Comparison of ENCODE assay signal across 8 mouse cellular contexts in genomic region chr19:41803322-41803721, GRCm38 (mm10). TPM values are rescaled to one million over a fixed set of nuclear protein-coding genes. Genes with fewer than 3 reads are reported as not detected.
A peak's percentile ranks its signal among the peaks of the same experiment; 100 is the strongest.
DNase-seq lines count a peak whose midpoint lies in the region; ATAC-seq and TF ChIP-seq lines count a peak whose summit lies in the region.

No protein-coding gene starts in this region.

- intact Hi-C loops in heart, adult 2 months (cut with DNase I), result loop anchor here (2.0 to 10.0 kb wide), 2 partner anchors 25 to 711 kb away; partner anchors contain the start of genes Frat1 and R3hcc1l

- no peaks in the 10 kb centered on the region for H3K36me3 ChIP-seq in heart, adult 2 months (ENCODE audit: control insufficient read depth, insufficient read depth, low read length)

- H3K27me3 ChIP-seq in heart, adult 2 months (ENCODE audit: control insufficient read depth, insufficient read depth, low read length), result no peaks in the 10 kb centered on the region

- ATAC-seq in common myeloid progenitor, adult 5-6 weeks (replicated peaks; ENCODE audit: low read depth, poor library complexity, severe bottlenecking), result peak; percentile 69

- no peak for TF ChIP-seq POLR2A in heart, adult 2 months (IDR thresholded peaks at IDR 0.05; ENCODE audit: insufficient read depth, low read depth, low read length)
- TF ChIP-seq POLR2A in olfactory bulb, adult 2 months (IDR thresholded peaks at IDR 0.05; ENCODE audit: insufficient read depth, low read depth, low read length), result no peak

- H3K79me2 ChIP-seq in heart, adult 2 months (replicated peaks; ENCODE audit: control insufficient read depth, insufficient read depth, low read length), result no peaks in the 10 kb centered on the region

- no peak overlapping the region for H3K9ac ChIP-seq in heart, adult 2 months (ENCODE audit: low read depth, low read length)

- H3K27ac ChIP-seq in heart, adult 2 months, result no peak overlapping the region
- no peak overlapping the region for H3K27ac ChIP-seq in olfactory bulb, adult 2 months (ENCODE audit: insufficient read depth, low read depth, low read length)

- TF ChIP-seq CTCF in heart, adult 2 months (IDR thresholded peaks at IDR 0.05), result peak; percentile 48
- 0 out of 2 replicates have a peak, but pooled peaks have one; percentile 19 for TF ChIP-seq CTCF in olfactory bulb, adult 2 months (IDR thresholded peaks at IDR 0.05; ENCODE audit: insufficient read depth, low read depth, low read length)

- DNase-seq in heart, adult 2 months, result peak; percentile 11 to 26
- no peak for DNase-seq in heart, adult 8-10 months (ENCODE audit: low spot score)
- peak; percentile 80 for DNase-seq in CD4-positive, CD25-positive, alpha-beta regulatory T cell, adult 2 months (ENCODE audit: low read depth, low spot score)
- DNase-seq in ovary, adult 18-20 months (ENCODE audit: low spot score), result no peak
- DNase-seq in kidney, postnatal 36 days, result no peak
- DNase-seq in right cerebral cortex, adult 18-20 months, result no peak

- H3K4me1 ChIP-seq in heart, adult 2 months (ENCODE audit: control insufficient read depth, insufficient read depth, low read length), result no peaks in the 10 kb centered on the region
- H3K4me1 ChIP-seq in olfactory bulb, adult 2 months (ENCODE audit: control insufficient read depth, insufficient read depth, low read length), result peaks cover 3% of the 10 kb centered on the region; the same call in 1 of the 2 replicates

- WGBS in heart, adult 2 months, result 46% methylated on average over 7 of the region's 7 CpGs
- 48% methylated on average over 7 of the region's 7 CpGs for WGBS in olfactory bulb, adult 2 months

- no peak for TF ChIP-seq EP300 in heart, adult 2 months (IDR thresholded peaks at IDR 0.05; ENCODE audit: insufficient read depth, low read depth, low read length)

- no peak overlapping the region for H3K4me3 ChIP-seq in heart, adult 2 months
- no peak overlapping the region for H3K4me3 ChIP-seq in olfactory bulb, adult 2 months (ENCODE audit: insufficient read depth, low read depth, low read length)

RNA-seq across cellular contexts. Expression of gene Arhgap19, which starts 1.5 kb away (rescaled TPM):
- 1 to 10 TPM; 1.7 to 2.0 TPM for total RNA-seq in heart, adult 2 months (2021)
- polyA plus RNA-seq in heart, adult 2 months (2012; rRNA removed), result 1.4 and 2.1 TPM in 2 replicates
- total RNA-seq in heart, adult 8-10 months (2022), result 1 to 10 TPM; 1.6 to 2.6 (median 2.0) TPM
- 33.2 and 36.2 TPM in 2 replicates for total RNA-seq in common myeloid progenitor, adult 5-6 weeks (2017)
- polyA plus RNA-seq in olfactory bulb, adult 2 months (2012; ENCODE audit: insufficient read depth, insufficient read length, low replicate concordance, missing spikeins), result not detected in 2 replicates

RNA-seq across cellular contexts. Expression of gene Frat1, which starts 26.4 kb away (rescaled TPM):
- total RNA-seq in heart, adult 2 months (2021), result 1 to 10 TPM; 2.5 to 3.9 TPM
- 1.3 TPM in 2 replicates for polyA plus RNA-seq in heart, adult 2 months (2012; rRNA removed)
- total RNA-seq in heart, adult 8-10 months (2022), result 1 to 10 TPM; 1.9 to 4.5 (median 3.4) TPM
- total RNA-seq in common myeloid progenitor, adult 5-6 weeks (2017), result 9.9 and 14.7 TPM in 2 replicates
- not detected in 2 replicates for polyA plus RNA-seq in olfactory bulb, adult 2 months (2012; ENCODE audit: insufficient read depth, insufficient read length, low replicate concordance, missing spikeins)

RNA-seq across cellular contexts. Expression of gene Frat2, which starts 44.6 kb away (rescaled TPM):
- total RNA-seq in heart, adult 2 months (2021), result 1 to 10 TPM; 2.7 to 4.9 TPM
- polyA plus RNA-seq in heart, adult 2 months (2012; rRNA removed), result 1.4 and 1.7 TPM in 2 replicates
- 1 to 10 TPM; 2.2 to 4.6 (median 2.5) TPM for total RNA-seq in heart, adult 8-10 months (2022)
- 26.8 and 27.4 TPM in 2 replicates for total RNA-seq in common myeloid progenitor, adult 5-6 weeks (2017)
- not detected in 2 replicates for polyA plus RNA-seq in olfactory bulb, adult 2 months (2012; ENCODE audit: insufficient read depth, insufficient read length, low replicate concordance, missing spikeins)

RNA-seq across cellular contexts. Expression of gene Slit1, which starts 59.9 kb away (rescaled TPM):
- total RNA-seq in heart, adult 2 months (2021), result under 1 TPM; 0.05 to 0.07 TPM
- 0.03 and 0.06 TPM in 2 replicates for polyA plus RNA-seq in heart, adult 2 months (2012; rRNA removed)
- total RNA-seq in heart, adult 8-10 months (2022), result under 1 TPM in 3 of 4 experiments, not detected in 1; 0.06 to 0.44 (median 0.09) TPM
- total RNA-seq in common myeloid progenitor, adult 5-6 weeks (2017), result 0.05 and 0.15 TPM in 2 replicates
- not detected in 2 replicates for polyA plus RNA-seq in olfactory bulb, adult 2 months (2012; ENCODE audit: insufficient read depth, insufficient read length, low replicate concordance, missing spikeins)

Comparison
In these comparisons a context has a peak if more than half of its experiments do, and no peak if none do; other contexts are left out.
1. DNase-seq: peak in heart, adult 2 months (2 of 2) and CD4-positive, CD25-positive, alpha-beta regulatory T cell, adult 2 months (single experiment); none in heart, adult 8-10 months (single experiment), ovary, adult 18-20 months (single experiment), kidney, postnatal 36 days (0 of 2) and right cerebral cortex, adult 18-20 months (single experiment).